Mouse (Mus musculus) thymus, adult 2 months (tissue): ENCODE measurements around the gene B3gntl1.

Experiments
- CTCF ChIP-seq: fragments of 200-500 bp; IDR thresholded peaks from 2 replicates; pipeline ENCODE4 v1.5.1; 2012; ENCODE audit warnings: mild to moderate bottlenecking, control low read depth, low read length, moderate library complexity, borderline replicate concordance; ENCODE audit not compliant: control insufficient read depth, poor library complexity, insufficient read depth; ENCODE audit errors: extremely low read depth
- POLR2A ChIP-seq: fragments of 200-500 bp; IDR thresholded peaks from 2 replicates; pipeline ENCODE4 v1.6.1; 2012; ENCODE audit warnings: mild to moderate bottlenecking, low read length, control low read depth, moderate library complexity; ENCODE audit not compliant: control insufficient read depth, poor library complexity, insufficient read depth; ENCODE audit errors: extremely low read depth

DNA sequence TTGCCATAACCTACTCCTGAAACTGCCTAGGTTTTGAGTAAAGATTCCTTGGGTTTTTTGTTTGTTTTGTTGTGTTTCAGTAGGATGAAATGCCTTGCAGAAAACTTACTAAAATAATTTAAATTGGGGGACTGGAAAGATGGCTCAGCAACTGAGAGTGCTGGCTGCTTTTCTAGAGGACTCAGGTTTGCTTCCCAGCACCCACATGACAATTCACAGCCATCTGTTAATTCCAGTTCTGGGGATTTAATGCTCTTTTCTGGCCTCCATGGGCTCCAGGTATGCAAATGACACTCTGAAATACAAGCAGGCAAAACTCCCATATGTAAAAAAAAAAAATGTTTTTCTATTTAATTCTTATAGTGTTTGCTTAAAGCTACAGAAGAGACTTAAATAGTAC lies 91.1 kb downstream of the B3gntl1 start:
- TF ChIP-seq POLR2A, result no peak
- TF ChIP-seq CTCF, result no peak
